Mouse (Mus musculus) intestine, embryonic 16.5 days (tissue): Measurements from ENCODE around the gene Ddx42. TPM values are rescaled to one million over a fixed set of nuclear protein-coding genes. Genes with fewer than 3 reads are reported as not detected.

Experiments
- ATAC-seq: fragments of 200-750 bp; cut with Nextera tagmentation; 2 replicates; pipeline ENCODE4 v1.8.0; 2017; ENCODE audit warnings: moderate TSS enrichment, moderate library complexity
- H3K27ac ChIP-seq: fragments of 300-500 bp; sonication (generic); 2 replicates; pipeline ENCODE4 v1.5.1; 2014; ENCODE audit warnings: mild to moderate bottlenecking, low read length
- H3K27me3 ChIP-seq: fragments of 300-500 bp; sonication (generic); replicated peaks from 2 replicates; pipeline ENCODE4 v1.6.1; 2014; ENCODE audit warnings: low read length, control low read depth, mixed read lengths; ENCODE audit not compliant: control insufficient read depth, insufficient read depth
- H3K36me3 ChIP-seq: fragments of 300-500 bp; sonication (generic); 2 replicates; pipeline ENCODE4 v1.6.1; 2014; ENCODE audit warnings: low read length, control low read depth; ENCODE audit not compliant: control insufficient read depth, insufficient read depth
- H3K4me1 ChIP-seq: fragments of 300-500 bp; sonication (generic); 2 replicates; pipeline ENCODE4 v1.6.1; 2014; ENCODE audit warnings: low read length, control low read depth, mixed read lengths; ENCODE audit not compliant: control insufficient read depth, insufficient read depth
- H3K4me2 ChIP-seq: fragments of 300-500 bp; sonication (generic); 2 replicates; pipeline ENCODE4 v1.6.1; 2014; ENCODE audit warnings: low read depth, low read length, control low read depth
- H3K4me3 ChIP-seq: fragments of 300-500 bp; sonication (generic); 2 replicates; pipeline ENCODE4 v1.5.1; 2014; ENCODE audit warnings: mild to moderate bottlenecking, low read length
- H3K9ac ChIP-seq: fragments of 300-500 bp; sonication (generic); 2 replicates; pipeline ENCODE4 v1.6.1; 2014; ENCODE audit warnings: low read depth, low read length
- H3K9me3 ChIP-seq: fragments of 300-500 bp; sonication (generic); 2 replicates; pipeline ENCODE4 v1.6.1; 2016; ENCODE audit warnings: low read length, control low read depth; ENCODE audit not compliant: control insufficient read depth
- WGBS: fragments of 180-500 bp; shearing (Covaris S2); extraction: QIAGEN DNeasy Blood & Tissue Kit; methylation state at CpG from one replicate; pipeline ENCODE4 v1.1.7; 2014; 5-methylcytosine and 5-hydroxymethylcytosine counted together
- polyA plus RNA-seq: library from polyadenylated mRNA; unstranded; fragments of >200 nt; fragmentation: Nextera tagmentation; extraction: Ambion mirVana; gene quantifications from 2 replicates; pipeline ENCODE4 v1.2.1, GENCODE M21; 2015

The Ddx42 gene
- polyA plus RNA-seq, 1 experiment from 2014 or later = 57.5 TPM

DNA sequence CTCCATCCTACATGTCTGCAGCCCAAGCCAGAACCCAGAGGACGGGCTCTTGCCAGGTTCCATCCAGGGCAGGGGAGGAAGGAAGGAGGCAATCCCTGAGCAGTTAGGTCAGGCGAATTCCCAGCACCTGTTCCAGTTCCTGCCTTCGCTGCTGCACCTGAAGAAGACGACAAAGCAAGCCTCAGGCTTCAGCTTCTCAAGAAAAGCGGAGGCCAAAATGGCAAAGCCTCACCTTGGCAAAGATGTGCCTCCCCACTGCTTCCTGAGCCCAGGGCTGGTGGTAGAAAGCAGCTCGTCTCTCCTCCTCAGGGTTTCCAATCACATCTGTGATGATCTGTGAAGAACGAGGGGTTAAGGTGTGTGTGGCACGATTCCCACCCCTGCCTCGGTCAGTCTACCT lies 47.2 kb downstream of the Ddx42 start:
- Histone ChIP-seq H3K4me2 (no peak overlapping the region), H3K4me1 (peaks cover 15% of the 10 kb centered on the region), H3K9ac (no peak overlapping the region), H3K27me3 (no peaks in the 10 kb centered on the region), H3K4me3 (no peak overlapping the region), H3K36me3 (peaks cover 43% of the 10 kb centered on the region), H3K27ac (no peak overlapping the region), H3K9me3 (no peaks in the 10 kb centered on the region)
- ATAC-seq = no peak
- 84% methylated on average over 9 of the region's 9 CpGs for WGBS

DNA sequence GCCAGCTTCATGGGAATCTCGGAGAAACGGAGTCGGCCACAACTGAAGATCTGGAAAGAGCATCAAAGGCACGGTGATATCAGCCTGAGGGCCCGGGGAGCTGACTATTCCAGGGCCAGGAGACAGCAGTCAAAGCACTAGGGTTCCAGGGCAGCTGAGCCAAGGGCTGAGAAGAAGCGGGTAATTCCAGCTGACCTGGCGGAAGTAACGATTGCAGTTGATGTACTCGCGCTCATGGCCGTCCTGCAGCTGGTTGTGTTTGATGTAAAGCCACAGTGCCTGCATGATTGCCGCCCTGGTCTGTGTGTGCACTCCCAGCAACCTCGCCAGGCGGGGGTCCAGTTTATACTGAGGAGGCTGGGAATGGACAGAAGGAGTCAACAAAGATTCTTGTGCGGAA lies 48.3 kb downstream of the Ddx42 start:
- Histone ChIP-seq H3K36me3 (peaks cover 43% of the 10 kb centered on the region), H3K9me3 (no peaks in the 10 kb centered on the region), H3K27me3 (no peaks in the 10 kb centered on the region), H3K4me2 (no peak overlapping the region), H3K4me3 (no peak overlapping the region), H3K9ac (no peak overlapping the region), H3K27ac (no peak overlapping the region), H3K4me1 (peaks cover 22% of the 10 kb centered on the region)
- WGBS = 89% methylated on average over 15 of the region's 15 CpGs
- no peak for ATAC-seq

DNA sequence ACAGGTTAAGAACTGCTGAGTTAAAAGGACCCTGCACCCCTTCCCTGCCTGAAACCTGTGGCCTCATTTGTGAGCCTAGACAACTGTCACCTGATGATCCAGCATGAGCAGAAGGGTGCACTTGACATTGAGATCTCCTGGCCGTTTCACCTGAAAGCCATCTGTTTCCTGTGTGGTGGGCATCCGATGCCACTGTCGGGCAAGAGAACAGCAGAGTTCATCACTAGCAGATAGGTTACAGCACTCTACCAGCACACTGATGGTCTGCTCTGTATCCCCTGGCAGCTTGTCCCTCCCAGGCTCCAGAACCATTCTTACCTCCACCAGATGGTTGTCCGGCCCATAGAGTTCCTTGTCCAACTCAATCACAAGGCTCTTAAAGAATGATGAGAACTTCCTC lies 48.8 kb downstream of the Ddx42 start:
- no peak overlapping the region for H3K9ac ChIP-seq
- ATAC-seq = no peak
- peaks cover 28% of the 10 kb centered on the region for H3K4me1 ChIP-seq
- no peaks in the 10 kb centered on the region for H3K9me3 ChIP-seq
- H3K27me3 ChIP-seq = no peaks in the 10 kb centered on the region
- WGBS = 86% methylated on average over 4 of the region's 4 CpGs
- no peak overlapping the region for H3K4me3 ChIP-seq
- H3K27ac ChIP-seq = no peak overlapping the region
- H3K4me2 ChIP-seq = no peak overlapping the region
- peaks cover 43% of the 10 kb centered on the region for H3K36me3 ChIP-seq

DNA sequence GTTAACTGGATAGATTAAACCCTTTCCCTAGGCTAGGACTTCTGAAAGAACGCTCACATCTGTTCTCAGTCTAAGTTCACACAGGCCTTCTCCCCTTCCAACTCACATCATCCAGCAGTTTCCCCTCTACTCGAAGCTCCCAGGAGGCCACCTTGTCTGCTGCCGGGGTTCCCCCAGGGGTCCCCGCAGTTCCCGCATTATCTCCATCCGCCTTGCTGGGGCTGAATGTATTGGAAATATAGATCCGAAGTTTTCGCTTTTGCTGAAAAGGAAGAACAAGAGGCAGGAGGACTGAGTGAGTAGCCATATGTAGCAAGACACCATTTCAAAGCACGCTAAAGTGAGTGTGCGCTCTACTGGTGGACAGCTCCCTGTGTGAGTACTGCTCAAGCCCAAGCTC lies 49.7 kb downstream of the Ddx42 start:
- 94% methylated on average over 10 of the region's 10 CpGs for WGBS
- Histone ChIP-seq H3K36me3 (peaks cover 43% of the 10 kb centered on the region), H3K4me1 (peaks cover 34% of the 10 kb centered on the region)

DNA sequence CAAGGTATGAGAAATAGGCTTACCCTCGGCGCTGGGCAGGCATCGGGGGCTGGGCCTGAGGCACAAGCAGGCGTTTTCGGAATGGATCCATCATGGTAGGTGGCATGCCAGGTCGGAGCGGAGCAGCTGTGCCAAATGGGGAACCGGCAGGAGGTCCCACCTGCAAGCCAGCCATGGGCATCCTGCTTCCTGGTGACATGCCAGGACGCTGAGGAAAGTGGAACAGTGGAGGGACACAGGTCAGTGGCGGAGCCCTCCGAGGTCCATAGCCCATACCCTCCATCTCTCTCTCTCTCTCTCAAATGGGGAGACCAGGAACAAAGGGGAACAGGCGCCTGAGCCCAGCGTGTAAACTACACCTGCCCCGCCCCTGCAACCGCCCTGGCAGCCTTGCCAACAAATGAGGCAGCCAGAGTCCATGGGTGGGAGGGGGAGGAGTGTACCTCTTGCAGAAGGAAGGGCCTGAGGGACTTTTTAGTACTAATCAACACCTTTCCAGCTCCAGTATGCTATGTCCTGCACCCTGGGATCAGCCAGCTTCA lies 50.7 kb downstream of the Ddx42 start:
- H3K27me3 ChIP-seq = no peaks in the 10 kb centered on the region
- no peak for ATAC-seq
- H3K36me3 ChIP-seq = peaks cover 34% of the 10 kb centered on the region
- WGBS = 65% methylated on average over 15 of the region's 15 CpGs
- no peak overlapping the region for H3K4me2 ChIP-seq
- H3K27ac ChIP-seq = no peak overlapping the region
- peaks cover 36% of the 10 kb centered on the region for H3K4me1 ChIP-seq
- H3K9ac ChIP-seq = no peak overlapping the region
- H3K9me3 ChIP-seq = no peaks in the 10 kb centered on the region
- H3K4me3 ChIP-seq = no peak overlapping the region

More for the DNA sequence above, 49.7 kb downstream of the Ddx42 start:
- no peak overlapping the region for H3K4me3 ChIP-seq
- ATAC-seq = no peak
- no peak overlapping the region for H3K27ac ChIP-seq
- H3K9ac ChIP-seq = no peak overlapping the region
- no peaks in the 10 kb centered on the region for H3K9me3 ChIP-seq
- H3K4me2 ChIP-seq = no peak overlapping the region
- no peaks in the 10 kb centered on the region for H3K27me3 ChIP-seq

DNA sequence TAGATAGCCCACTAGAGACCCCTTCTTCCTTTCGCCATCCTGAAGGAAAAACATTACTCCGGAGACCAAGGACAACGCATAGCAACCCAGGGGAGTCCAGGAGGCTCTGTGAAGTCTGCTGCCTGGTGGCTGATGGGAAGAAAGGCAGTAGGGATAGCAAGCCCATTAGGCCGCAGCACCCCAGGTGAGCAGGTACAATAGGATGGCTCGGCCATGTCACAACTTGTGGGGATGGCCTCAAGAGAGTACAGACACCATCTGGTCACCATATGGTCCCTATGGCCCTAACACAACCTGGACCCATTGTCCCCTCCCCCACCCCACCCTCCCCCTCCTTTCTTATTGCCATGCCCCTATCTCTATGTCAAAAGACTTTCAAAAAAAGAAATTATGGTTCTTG lies 51.1 kb downstream of the Ddx42 start:
- peak overlapping the region; percentile 25; the same call in 1 of the 2 replicates for H3K9ac ChIP-seq
- no peaks in the 10 kb centered on the region for H3K9me3 ChIP-seq
- WGBS = 70% methylated on average over 5 of the region's 5 CpGs
- no peak for ATAC-seq
- peaks cover 29% of the 10 kb centered on the region for H3K36me3 ChIP-seq
- H3K27me3 ChIP-seq = no peaks in the 10 kb centered on the region
- peaks cover 36% of the 10 kb centered on the region for H3K4me1 ChIP-seq
- no peak overlapping the region for H3K4me3 ChIP-seq
- peak overlapping the region; percentile 86 for H3K27ac ChIP-seq
- peak overlapping the region; percentile 32; the same call in 1 of the 2 replicates for H3K4me2 ChIP-seq

DNA sequence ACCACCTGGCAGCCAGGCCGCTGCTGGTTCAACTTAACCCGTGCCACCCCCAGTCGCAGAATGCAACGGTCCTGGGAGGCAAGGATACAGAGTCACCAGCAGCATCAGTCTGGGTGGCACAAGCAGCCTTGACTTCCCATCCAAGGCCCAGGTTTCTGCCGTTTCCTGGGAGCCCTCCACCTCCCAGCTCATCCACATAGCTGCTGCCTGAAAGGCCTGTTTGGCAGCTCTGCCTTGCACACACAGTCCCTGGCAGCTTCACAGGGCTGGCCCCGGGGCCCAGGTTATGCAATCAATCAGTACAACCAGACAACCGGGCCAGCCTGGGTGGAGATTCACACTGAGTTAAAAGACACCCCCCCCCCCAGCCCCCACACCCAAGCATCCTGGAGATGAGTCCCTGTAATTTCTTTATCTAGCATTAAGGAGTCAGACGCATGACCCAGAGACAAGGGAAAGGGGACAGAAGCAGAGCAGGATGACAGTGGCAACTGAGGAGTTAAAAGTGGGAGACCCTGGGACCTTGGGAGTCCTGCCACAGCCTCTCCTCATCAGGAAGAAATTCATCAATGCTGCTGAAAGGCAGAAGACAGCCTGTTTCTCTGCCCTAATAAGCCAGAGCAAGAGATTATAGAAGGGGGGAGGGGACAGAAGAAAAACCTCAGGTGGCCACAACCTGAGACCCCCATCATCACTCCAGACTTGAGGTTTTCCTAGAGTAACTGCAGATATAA lies 51.8 kb downstream of the Ddx42 start:
- no peak for ATAC-seq
- H3K27ac ChIP-seq = peak overlapping the region; percentile 86
- peaks cover 37% of the 10 kb centered on the region for H3K4me1 ChIP-seq
- WGBS = 26% methylated on average over 8 of the region's 8 CpGs
- H3K27me3 ChIP-seq = no peaks in the 10 kb centered on the region
- H3K4me3 ChIP-seq = peak overlapping the region; percentile 6; the same call in 1 of the 2 replicates
- H3K36me3 ChIP-seq = peaks cover 25% of the 10 kb centered on the region
- no peaks in the 10 kb centered on the region for H3K9me3 ChIP-seq
- peak overlapping the region; percentile 32 for H3K4me2 ChIP-seq
- peak overlapping the region; percentile 34 for H3K9ac ChIP-seq

- peak overlapping the region; percentile 6; the same call in 1 of the 2 replicates for H3K4me3 ChIP-seq
- WGBS = 17% methylated on average over 3 of the region's 3 CpGs
- H3K36me3 ChIP-seq = peaks cover 24% of the 10 kb centered on the region
- H3K27me3 ChIP-seq = no peaks in the 10 kb centered on the region
- no peak for ATAC-seq
- peak overlapping the region; percentile 34 for H3K9ac ChIP-seq
- peaks cover 40% of the 10 kb centered on the region for H3K4me1 ChIP-seq
- H3K4me2 ChIP-seq = peak overlapping the region; percentile 32
- peak overlapping the region; percentile 86 for H3K27ac ChIP-seq
- H3K9me3 ChIP-seq = no peaks in the 10 kb centered on the region
Measured at GRCm38 (mm10) chr11:106269060-106269431, 52.3 kb downstream of the Ddx42 start.

GRCm38 (mm10) chr11:106271131-106271793 lies 54.5 kb downstream of the Ddx42 start:
- Histone ChIP-seq H3K27ac (peak overlapping the region; percentile 98), H3K27me3 (no peaks in the 10 kb centered on the region), H3K9me3 (no peaks in the 10 kb centered on the region), H3K4me3 (peak overlapping the region; percentile 96), H3K4me2 (peak overlapping the region; percentile 79), H3K4me1 (peaks cover 52% of the 10 kb centered on the region), H3K9ac (peak overlapping the region; percentile 99), H3K36me3 (peaks cover 4% of the 10 kb centered on the region; the same call in 1 of the 2 replicates)
- WGBS = 13% methylated on average over 5 of the region's 5 CpGs
- no peak for ATAC-seq
